Mouse (Mus musculus) central nervous system, embryonic 14 days (tissue): ENCODE data around the gene Pcdh11x. TPM values are rescaled to one million over a fixed set of nuclear protein-coding genes. Genes with fewer than 3 reads are reported as not detected.

Source experiments
- polyA plus RNA-seq: library from polyadenylated mRNA; depleted of rRNA; stranded (reverse); fragments of >200 nt; gene quantifications from 2 replicates; pipeline ENCODE4 v1.2.3, GENCODE M21; 2012; rRNA removed

Pcdh11x gene
- polyA plus RNA-seq, result 4.3 and 4.9 TPM in 2 replicates

DNA sequence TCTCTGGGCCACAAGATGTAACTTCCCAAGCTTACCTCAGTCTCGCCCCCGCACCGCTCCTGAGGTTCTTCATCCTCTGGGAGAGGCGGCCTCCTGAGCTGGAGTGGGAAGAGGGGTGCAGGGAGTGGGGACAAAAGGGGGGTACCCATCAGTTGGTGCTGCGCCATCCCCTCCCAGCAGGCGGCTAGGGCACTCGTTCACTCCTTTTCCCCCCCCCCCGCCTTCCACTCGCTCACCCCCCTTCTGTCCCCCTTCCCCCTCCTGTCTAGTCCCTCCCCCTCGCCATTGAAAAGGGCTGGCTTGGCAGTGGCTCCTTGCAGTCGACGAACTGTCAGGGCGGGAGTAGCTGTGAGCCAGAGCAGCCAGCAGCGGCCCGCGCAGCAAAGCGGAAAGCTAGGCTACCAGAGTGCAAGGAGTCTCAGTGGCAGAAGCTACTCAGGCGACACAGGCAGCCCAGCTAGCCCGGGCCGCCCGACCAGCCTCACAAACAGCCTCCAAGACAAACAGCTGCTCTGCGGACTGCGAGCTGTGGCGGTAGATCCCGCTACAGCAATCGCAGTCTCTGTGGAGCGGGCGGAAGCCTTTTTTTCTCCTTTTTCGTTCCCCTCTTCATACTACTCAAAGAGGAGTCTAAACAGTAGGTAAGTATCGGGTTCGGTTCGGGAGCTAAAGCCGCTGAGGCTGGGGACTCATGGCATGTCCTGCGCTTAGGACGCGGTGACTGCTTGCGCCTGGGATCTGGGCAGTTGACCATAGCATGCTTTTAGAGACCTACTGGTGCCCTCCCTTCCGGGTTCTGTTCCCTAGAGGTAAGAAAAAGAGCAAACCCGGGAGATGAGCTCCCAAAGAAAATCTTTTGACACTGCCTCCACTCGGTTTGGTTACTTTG is at the start of gene Pcdh11x:
Gene Pcdh11x (plus strand): TSS at position 249 of the 889 bp plus-strand sequence.

DNA sequence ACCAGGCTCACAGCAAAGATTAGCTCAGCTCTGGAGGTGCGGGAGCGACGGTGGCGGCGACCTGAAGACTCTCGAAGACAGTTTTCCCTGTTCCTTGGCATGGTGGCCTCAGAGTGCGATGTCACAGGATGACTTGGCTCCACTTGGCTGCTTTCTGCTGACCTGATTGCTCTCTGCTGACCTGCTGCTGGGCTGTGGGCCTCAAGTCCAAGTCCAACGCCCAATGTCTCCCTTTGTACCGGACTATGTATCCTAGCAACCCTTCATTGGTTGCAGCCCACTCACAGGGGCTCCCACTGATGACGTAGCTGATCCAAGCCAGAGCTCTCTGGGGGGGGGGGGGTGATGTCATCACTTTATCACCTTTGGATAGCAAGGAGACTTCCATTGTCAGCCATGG is 22.9 kb downstream of the Pcdh11x start, which contains the start of gene H2afb3:
Gene H2afb3 (minus strand): TSS at position 101 of the 400 bp plus-strand sequence.

Other genes with a start within 250 kb of the Pcdh11x start
- not detected in 2 replicates for gene H2afb3, start 22.8 kb downstream of the Pcdh11x start, polyA plus RNA-seq